8 mouse cellular contexts compared by ENCODE assay signal in genomic region chr3:85573864-85574830, GRCm38 (mm10). TPM values are rescaled to one million over a fixed set of nuclear protein-coding genes. Genes with fewer than 3 reads are reported as not detected.
DNase-seq lines count a peak whose midpoint lies in the region; ATAC-seq and TF ChIP-seq lines count a peak whose summit lies in the region.

Gene Gatb (plus strand): TSS chr3:85574119.

- peak within 1 kb of the TSS; percentile 66 for H3K4me3 ChIP-seq in heart, embryonic 12.5 days
- H3K4me3 ChIP-seq in kidney, postnatal 0 days (replicated peaks; ENCODE audit: low read depth, low read length): peak within 1 kb of the TSS; percentile 71
- peak within 1 kb of the TSS; percentile 84 for H3K4me3 ChIP-seq in liver, embryonic 11.5 days (ENCODE audit: low read depth, low read length)
- peak within 1 kb of the TSS; percentile 74 for H3K4me3 ChIP-seq in stomach, embryonic 14.5 days (ENCODE audit: low read depth, low read length)

- H3K4me1 ChIP-seq in heart, embryonic 12.5 days (replicated peaks): no peaks in the 10 kb centered on the region
- H3K4me1 ChIP-seq in kidney, postnatal 0 days (replicated peaks; ENCODE audit: insufficient read depth, low read length): 0 out of 2 replicates have a peak, but pooled peaks cover 3% of the 10 kb centered on the region
- H3K4me1 ChIP-seq in liver, embryonic 11.5 days (replicated peaks; ENCODE audit: control insufficient read depth, insufficient read depth, low read length): no peaks in the 10 kb centered on the region
- no peaks in the 10 kb centered on the region; the same call in 1 of the 2 replicates for H3K4me1 ChIP-seq in stomach, embryonic 14.5 days (ENCODE audit: control insufficient read depth, insufficient read depth, low read length)

- peak; percentile 99 for ATAC-seq in erythroid progenitor cell, adult 5-6 weeks (replicated peaks; ENCODE audit: low FRiP score, poor library complexity, severe bottlenecking)
- ATAC-seq in heart, embryonic 12.5 days (ENCODE audit: insufficient number of reproducible peaks, low FRiP score): peak; percentile 99
- peak; percentile 100 for ATAC-seq in kidney, postnatal 0 days (replicated peaks; ENCODE audit: low FRiP score, low read depth)
- ATAC-seq in liver, embryonic 11.5 days (replicated peaks; ENCODE audit: low FRiP score): peak; percentile 100
- peak; percentile 100 for ATAC-seq in stomach, embryonic 14.5 days (ENCODE audit: insufficient number of reproducible peaks, insufficient read depth, low FRiP score, low read depth)

- peak; percentile 89 for TF ChIP-seq CTCF in kidney, postnatal 0 days (IDR thresholded peaks at IDR 0.05; ENCODE audit: low read depth)

- 2% methylated on average over 41 of the region's 41 CpGs for WGBS in heart, embryonic 12.5 days
- 2% methylated on average over 41 of the region's 41 CpGs for WGBS in kidney, postnatal 0 days
- 2% methylated on average over 41 of the region's 41 CpGs for WGBS in liver, embryonic 11.5 days
- 2% methylated on average over 41 of the region's 41 CpGs for WGBS in stomach, embryonic 14.5 days

- peak; percentile 98 for DNase-seq in CD4-positive helper T cell, adult 2 months (ENCODE audit: low read depth, low spot score)
- peak; percentile 99 for DNase-seq in brain, embryonic 18.5 days (ENCODE audit: low read depth, low spot score)
- DNase-seq in kidney, postnatal 0 days (ENCODE audit: low spot score): peak; percentile 99
- peak; percentile 91 for DNase-seq in liver, embryonic 11.5 days (ENCODE audit: low spot score)
- peak; percentile 98 for DNase-seq in naive thymus-derived CD4-positive, alpha-beta T cell, adult 2 months (ENCODE audit: low read depth)

- no peaks in the 10 kb centered on the region for H3K36me3 ChIP-seq in heart, embryonic 12.5 days
- H3K36me3 ChIP-seq in kidney, postnatal 0 days (ENCODE audit: insufficient read depth, low read length): no peaks in the 10 kb centered on the region
- no peaks in the 10 kb centered on the region for H3K36me3 ChIP-seq in liver, embryonic 11.5 days (ENCODE audit: control insufficient read depth, insufficient read depth, low read length)
- H3K36me3 ChIP-seq in stomach, embryonic 14.5 days (ENCODE audit: control insufficient read depth, insufficient read depth, low read length): no peaks in the 10 kb centered on the region

- H3K9me3 ChIP-seq in heart, embryonic 12.5 days (replicated peaks): no peaks in the 10 kb centered on the region
- H3K9me3 ChIP-seq in kidney, postnatal 0 days (replicated peaks; ENCODE audit: low read length): no peaks in the 10 kb centered on the region
- no peaks in the 10 kb centered on the region for H3K9me3 ChIP-seq in liver, embryonic 11.5 days (ENCODE audit: control insufficient read depth, low read length)
- H3K9me3 ChIP-seq in stomach, embryonic 14.5 days (ENCODE audit: control insufficient read depth, low read depth, low read length): no peaks in the 10 kb centered on the region

- peak within 1 kb of the TSS; percentile 84 for H3K4me2 ChIP-seq in heart, embryonic 12.5 days
- peak within 1 kb of the TSS; percentile 71 for H3K4me2 ChIP-seq in kidney, postnatal 0 days (ENCODE audit: low read length)
- peak within 1 kb of the TSS; percentile 73 for H3K4me2 ChIP-seq in liver, embryonic 11.5 days
- peak within 1 kb of the TSS; percentile 70 for H3K4me2 ChIP-seq in stomach, embryonic 14.5 days (replicated peaks; ENCODE audit: low read depth, low read length)

- peak within 1 kb of the TSS; percentile 71 for H3K27ac ChIP-seq in heart, embryonic 12.5 days (ENCODE audit: poor library complexity, severe bottlenecking)
- H3K27ac ChIP-seq in kidney, postnatal 0 days: peak within 1 kb of the TSS; percentile 79; the same call in 1 of the 2 replicates
- H3K27ac ChIP-seq in liver, embryonic 11.5 days (ENCODE audit: low read depth, low read length): peak within 1 kb of the TSS; percentile 65
- H3K27ac ChIP-seq in stomach, embryonic 14.5 days (ENCODE audit: low read length): no peak within 1 kb of the TSS

- no peaks in the 10 kb centered on the region for H3K27me3 ChIP-seq in heart, embryonic 12.5 days (replicated peaks)
- H3K27me3 ChIP-seq in kidney, postnatal 0 days (ENCODE audit: insufficient read depth, low read length): no peaks in the 10 kb centered on the region
- no peaks in the 10 kb centered on the region for H3K27me3 ChIP-seq in liver, embryonic 11.5 days (replicated peaks; ENCODE audit: control insufficient read depth, insufficient read depth, low read length)
- H3K27me3 ChIP-seq in stomach, embryonic 14.5 days (ENCODE audit: control insufficient read depth, insufficient read depth, low read length): no peaks in the 10 kb centered on the region

- peak within 1 kb of the TSS; percentile 79 for H3K9ac ChIP-seq in heart, embryonic 12.5 days
- peak within 1 kb of the TSS; percentile 76 for H3K9ac ChIP-seq in kidney, postnatal 0 days (ENCODE audit: low read depth, low read length)
- peak within 1 kb of the TSS; percentile 93 for H3K9ac ChIP-seq in liver, embryonic 11.5 days (ENCODE audit: low read depth, low read length)
- peak within 1 kb of the TSS; percentile 50 for H3K9ac ChIP-seq in stomach, embryonic 14.5 days (replicated peaks; ENCODE audit: low read depth, low read length)

RNA-seq across cellular contexts. Expression of gene Gatb, which starts in this region (rescaled TPM):
- total RNA-seq in erythroid progenitor cell, adult 5-6 weeks (2015; ENCODE audit: low replicate concordance): 2.1 TPM in 1 of 2 replicates, not detected in the other
- total RNA-seq in erythroid progenitor cell, adult 5-6 weeks (2017; ENCODE audit: low replicate concordance): 1.4 and 2.4 TPM in 2 replicates
- polyA plus RNA-seq in heart, embryonic 12.5 days (2016; fragmentation: Nextera tagmentation; extraction: Ambion mirVana): 37.4 and 41.4 TPM in 2 replicates
- polyA plus RNA-seq in kidney, postnatal 0 days (2015; fragmentation: Nextera tagmentation; extraction: Ambion mirVana): 19.7 and 23.3 TPM in 2 replicates
- polyA plus RNA-seq in liver, embryonic 11.5 days (2014; fragmentation: Nextera tagmentation; extraction: Ambion mirVana): 32.9 and 39.9 TPM in 2 replicates
- polyA plus RNA-seq in stomach, embryonic 14.5 days (2014; fragmentation: Nextera tagmentation; extraction: Ambion mirVana): 24.6 and 26.4 TPM in 2 replicates
